Mouse (Mus musculus) embryonic facial prominence, embryonic 15.5 days (tissue): ENCODE measurements around the gene Fbxl16. TPM values are rescaled to one million over a fixed set of nuclear protein-coding genes. Genes with fewer than 3 reads are reported as not detected.

ENCODE experiments used
- ATAC-seq: fragments of 200-750 bp; cut with Nextera tagmentation; 2 replicates; pipeline ENCODE4 v1.8.0; 2017; ENCODE audit warnings: low read depth, moderate TSS enrichment; ENCODE audit not compliant: insufficient number of reproducible peaks, low FRiP score, low TSS enrichment
- H3K27ac ChIP-seq: fragments of 300-500 bp; sonication (generic); replicated peaks from 2 replicates; pipeline ENCODE4 v1.5.1; 2015; ENCODE audit warnings: mild to moderate bottlenecking, inconsistent platforms
- H3K27me3 ChIP-seq: fragments of 300-500 bp; sonication (generic); 2 replicates; pipeline ENCODE4 v1.6.1; 2015; ENCODE audit warnings: inconsistent platforms
- H3K36me3 ChIP-seq: fragments of 300-500 bp; sonication (generic); 2 replicates; pipeline ENCODE4 v1.6.1; 2015; ENCODE audit warnings: mild to moderate bottlenecking, inconsistent platforms
- H3K4me1 ChIP-seq: fragments of 300-500 bp; sonication (generic); 2 replicates; pipeline ENCODE4 v1.6.1; 2015; ENCODE audit warnings: inconsistent platforms
- H3K4me2 ChIP-seq: fragments of 300-500 bp; sonication (generic); replicated peaks from 2 replicates; pipeline ENCODE4 v1.6.1; 2015; ENCODE audit warnings: mild to moderate bottlenecking, inconsistent platforms
- H3K4me3 ChIP-seq: fragments of 300-500 bp; sonication (generic); replicated peaks from 2 replicates; pipeline ENCODE4 v1.5.1; 2015; ENCODE audit warnings: mild to moderate bottlenecking, inconsistent platforms
- H3K9ac ChIP-seq: fragments of 300-500 bp; sonication (generic); 2 replicates; pipeline ENCODE4 v1.6.1; 2015; ENCODE audit warnings: inconsistent platforms
- H3K9me3 ChIP-seq: fragments of 300-500 bp; sonication (generic); replicated peaks from 2 replicates; pipeline ENCODE4 v1.6.1; 2016; ENCODE audit warnings: inconsistent platforms
- WGBS: fragments of 180-500 bp; shearing (Covaris S2); methylation state at CpG from one replicate; pipeline ENCODE4 v1.1.7; 2015; 5-methylcytosine and 5-hydroxymethylcytosine counted together
- polyA plus RNA-seq: library from polyadenylated mRNA; unstranded; fragments of >200 nt; fragmentation: Nextera tagmentation; extraction: Ambion mirVana; gene quantifications from 2 replicates; pipeline ENCODE4 v1.2.1, GENCODE M21; 2015

Fbxl16 gene
- polyA plus RNA-seq, 1 experiment from 2014 or later: 4.0 TPM

DNA sequence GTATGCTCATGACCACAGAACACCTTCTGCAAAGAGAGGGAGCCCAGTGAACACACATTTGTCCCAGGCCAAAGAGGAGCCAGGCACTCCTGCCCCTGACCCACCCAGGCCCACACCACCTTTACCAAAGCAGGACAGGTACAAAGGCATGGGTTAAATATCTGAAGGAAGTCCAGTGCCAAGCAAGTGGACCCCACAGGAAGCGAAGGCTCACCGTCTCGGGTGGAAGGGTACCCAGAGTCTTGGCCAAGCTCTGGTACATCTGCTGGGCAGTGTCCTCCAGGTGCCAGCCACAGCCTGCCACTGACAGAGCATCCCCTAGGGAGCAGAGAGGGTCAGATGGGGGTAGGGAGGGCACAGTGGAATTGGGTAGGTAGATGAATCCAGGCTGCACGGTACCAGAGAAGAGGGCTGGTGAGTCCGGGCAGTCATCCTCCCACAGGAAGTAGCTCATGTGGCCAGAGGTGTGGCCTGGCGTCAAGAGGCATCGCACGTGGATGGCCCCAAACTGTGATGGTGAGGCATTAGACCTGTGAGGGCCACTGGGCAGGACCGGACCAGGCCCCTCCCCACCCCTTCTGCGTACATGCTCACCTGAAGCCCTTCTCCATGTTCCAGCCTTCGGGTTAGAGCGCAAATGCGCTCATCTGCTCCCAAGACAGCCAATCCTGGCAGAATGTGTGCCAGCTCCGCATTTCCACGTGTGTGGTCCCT is 24.9 kb upstream of the Fbxl16 start:
- Histone ChIP-seq H3K4me1 (peaks cover 28% of the 10 kb centered on the region), H3K27me3 (no peaks in the 10 kb centered on the region), H3K27ac (no peak overlapping the region), H3K4me3 (peak overlapping the region; percentile 78), H3K36me3 (peaks cover 53% of the 10 kb centered on the region), H3K9me3 (no peaks in the 10 kb centered on the region), H3K9ac (peak overlapping the region; percentile 70; the same call in 1 of the 2 replicates), H3K4me2 (peak overlapping the region; percentile 69)
- WGBS: 70% methylated on average over 15 of the region's 15 CpGs
- no peak for ATAC-seq

- Histone ChIP-seq H3K4me1 (peaks cover 28% of the 10 kb centered on the region), H3K9ac (peak within 1 kb of the TSS; percentile 70), H3K27ac (peak within 1 kb of the TSS; percentile 90), H3K9me3 (no peaks in the 10 kb centered on the region), H3K36me3 (peaks cover 50% of the 10 kb centered on the region), H3K27me3 (no peaks in the 10 kb centered on the region), H3K4me2 (peak within 1 kb of the TSS; percentile 69), H3K4me3 (peak within 1 kb of the TSS; percentile 78)
- peak; percentile 82 for ATAC-seq
- WGBS: under 1% methylated on average over 23 of the region's 23 CpGs
Observed at GRCm38 (mm10) chr17:25785281-25785745, 23.6 kb upstream of the Fbxl16 start, which contains the start of gene Haghl. TSS of gene Haghl (minus strand) at chr17:25785673.

DNA sequence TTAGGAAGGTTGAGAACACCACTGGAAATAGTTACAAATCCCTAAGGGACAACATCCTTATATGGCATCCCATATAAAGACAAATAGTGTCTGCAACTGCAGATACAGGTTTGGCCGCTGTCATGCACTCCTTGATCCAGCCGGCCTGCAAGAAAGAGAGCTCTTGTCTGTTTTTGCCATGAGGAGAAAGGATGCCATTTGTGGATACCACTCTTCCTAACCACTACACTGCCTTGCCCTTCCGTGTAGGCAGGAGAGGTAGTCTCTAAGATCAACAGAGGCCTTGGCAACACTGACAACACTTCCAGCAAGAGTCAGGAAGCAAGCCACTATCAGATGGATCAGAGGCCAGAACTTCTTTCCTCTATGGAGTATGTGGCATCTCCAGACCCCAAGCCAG is 22.6 kb upstream of the Fbxl16 start, which contains the start of gene Ccdc78:
Ccdc78 (plus strand) TSS at position 301 of the 400 bp plus-strand sequence.
- peak within 1 kb of the TSS; percentile 69 for H3K4me2 ChIP-seq
- H3K36me3 ChIP-seq: peaks cover 43% of the 10 kb centered on the region
- peak within 1 kb of the TSS; percentile 78 for H3K4me3 ChIP-seq
- peak within 1 kb of the TSS; percentile 90 for H3K27ac ChIP-seq
- WGBS: 80% methylated on average over 3 of the region's 3 CpGs
- no peak for ATAC-seq
- peak within 1 kb of the TSS; percentile 70 for H3K9ac ChIP-seq
- no peaks in the 10 kb centered on the region for H3K27me3 ChIP-seq
- H3K4me1 ChIP-seq: peaks cover 37% of the 10 kb centered on the region
- H3K9me3 ChIP-seq: no peaks in the 10 kb centered on the region

DNA sequence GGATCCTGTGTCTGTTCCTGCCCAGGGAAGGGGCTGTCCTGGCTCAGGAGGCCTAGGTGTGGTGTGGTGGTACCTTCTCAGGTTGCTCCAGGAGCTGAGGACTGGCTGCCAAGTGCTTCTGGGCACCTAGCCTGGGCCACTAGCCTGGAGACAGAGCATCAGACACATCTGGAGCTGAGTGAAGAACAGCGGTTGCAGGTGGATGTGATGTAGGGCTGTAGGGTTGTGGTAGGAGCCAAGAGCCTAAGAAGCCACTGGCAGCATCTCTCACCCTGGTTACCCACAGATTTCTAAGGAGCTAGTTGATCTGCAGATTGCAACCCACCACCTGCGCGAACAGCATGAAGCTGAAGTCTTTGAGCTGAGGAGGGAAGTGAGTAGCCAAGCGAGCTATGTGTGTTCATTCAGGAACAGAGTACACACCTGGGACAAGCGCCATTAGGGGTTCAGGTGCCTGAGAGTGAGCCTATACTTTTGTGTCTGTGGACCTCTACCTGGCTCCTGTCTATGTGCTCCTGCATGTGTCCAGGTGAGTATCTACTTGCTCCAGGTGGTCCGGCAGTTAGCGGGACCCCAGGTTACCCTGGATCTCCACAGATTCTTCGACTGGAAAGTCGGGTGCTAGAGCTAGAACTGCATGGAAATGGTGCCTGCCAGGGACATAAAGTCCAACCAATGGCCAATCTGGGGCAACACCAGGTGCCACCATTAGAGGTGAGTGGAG is 21.9 kb upstream of the Fbxl16 start:
- no peak overlapping the region for H3K27ac ChIP-seq
- H3K4me2 ChIP-seq: no peak overlapping the region
- H3K9ac ChIP-seq: no peak overlapping the region
- H3K9me3 ChIP-seq: no peaks in the 10 kb centered on the region
- 90% methylated on average over 9 of the region's 9 CpGs for WGBS
- no peaks in the 10 kb centered on the region for H3K27me3 ChIP-seq
- peaks cover 43% of the 10 kb centered on the region for H3K4me1 ChIP-seq
- ATAC-seq: no peak
- H3K4me3 ChIP-seq: no peak overlapping the region
- peaks cover 36% of the 10 kb centered on the region for H3K36me3 ChIP-seq

DNA sequence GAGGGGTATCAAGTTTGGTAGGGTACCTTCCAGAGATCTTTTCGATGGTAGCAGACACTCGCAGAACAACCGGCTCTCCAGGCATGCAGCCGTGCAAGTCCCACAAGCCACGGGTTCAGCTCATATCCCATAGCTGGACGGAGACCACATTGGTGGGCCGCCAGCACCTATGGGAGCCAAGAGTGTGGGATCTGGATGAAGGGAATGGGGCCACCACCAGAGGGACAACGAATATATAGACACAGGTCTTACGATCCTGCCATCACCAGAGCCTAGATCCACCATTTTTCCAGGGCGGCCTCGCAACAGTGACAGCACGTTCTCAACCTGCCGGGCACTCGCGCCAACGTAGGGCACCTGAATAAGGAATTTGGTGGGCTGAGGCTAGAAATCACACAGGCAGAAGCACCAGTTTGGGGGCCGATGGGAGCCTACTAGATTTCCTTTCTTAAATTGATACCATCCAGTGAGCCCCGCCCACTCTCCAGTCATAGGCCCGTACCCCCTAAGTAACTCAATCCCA is 17.5 kb upstream of the Fbxl16 start:
- peaks cover 19% of the 10 kb centered on the region for H3K36me3 ChIP-seq
- H3K27ac ChIP-seq: peak overlapping the region; percentile 96
- ATAC-seq: no peak
- peak overlapping the region; percentile 79 for H3K4me3 ChIP-seq
- H3K4me1 ChIP-seq: peaks cover 39% of the 10 kb centered on the region
- H3K27me3 ChIP-seq: no peaks in the 10 kb centered on the region
- H3K4me2 ChIP-seq: peak overlapping the region; percentile 79
- no peaks in the 10 kb centered on the region for H3K9me3 ChIP-seq
- H3K9ac ChIP-seq: peak overlapping the region; percentile 75
- WGBS: 18% methylated on average over 19 of the region's 19 CpGs

GRCm38 (mm10) chr17:25791843-25792527 is 16.9 kb upstream of the Fbxl16 start:
- WGBS: under 1% methylated on average over 45 of the region's 45 CpGs

GRCm38 (mm10) chr17:25792615-25793014 is 16.3 kb upstream of the Fbxl16 start, which contains the start of gene Fam173a:
TSS of gene Fam173a (minus strand) at chr17:25792901.
- Histone ChIP-seq H3K9me3 (no peaks in the 10 kb centered on the region), H3K4me1 (peaks cover 46% of the 10 kb centered on the region), H3K4me2 (peak within 1 kb of the TSS; percentile 79), H3K4me3 (peak within 1 kb of the TSS; percentile 79), H3K9ac (peak within 1 kb of the TSS; percentile 75), H3K27ac (peak within 1 kb of the TSS; percentile 96), H3K36me3 (peaks cover 18% of the 10 kb centered on the region), H3K27me3 (no peaks in the 10 kb centered on the region)
- ATAC-seq: peak; percentile 59
- 0% methylated on average over 14 of the region's 14 CpGs for WGBS

More at GRCm38 (mm10) chr17:25791843-25792527, 16.9 kb upstream of the Fbxl16 start:
- Histone ChIP-seq H3K4me3 (peak overlapping the region; percentile 79), H3K4me1 (peaks cover 40% of the 10 kb centered on the region), H3K27ac (peak overlapping the region; percentile 96), H3K9ac (peak overlapping the region; percentile 75), H3K36me3 (peaks cover 19% of the 10 kb centered on the region), H3K4me2 (peak overlapping the region; percentile 79), H3K27me3 (no peaks in the 10 kb centered on the region), H3K9me3 (no peaks in the 10 kb centered on the region)
- ATAC-seq: peak; percentile 59

- Histone ChIP-seq H3K27ac (no peak overlapping the region), H3K4me1 (peaks cover 47% of the 10 kb centered on the region), H3K9ac (no peak overlapping the region), H3K4me2 (no peak overlapping the region), H3K36me3 (peaks cover 9% of the 10 kb centered on the region; the same call in 1 of the 2 replicates), H3K27me3 (no peaks in the 10 kb centered on the region), H3K4me3 (no peak overlapping the region), H3K9me3 (no peaks in the 10 kb centered on the region)
- no peak for ATAC-seq
- 54% methylated on average over 13 of the region's 13 CpGs for WGBS
Observed at GRCm38 (mm10) chr17:25794197-25794596, 14.7 kb upstream of the Fbxl16 start.

DNA sequence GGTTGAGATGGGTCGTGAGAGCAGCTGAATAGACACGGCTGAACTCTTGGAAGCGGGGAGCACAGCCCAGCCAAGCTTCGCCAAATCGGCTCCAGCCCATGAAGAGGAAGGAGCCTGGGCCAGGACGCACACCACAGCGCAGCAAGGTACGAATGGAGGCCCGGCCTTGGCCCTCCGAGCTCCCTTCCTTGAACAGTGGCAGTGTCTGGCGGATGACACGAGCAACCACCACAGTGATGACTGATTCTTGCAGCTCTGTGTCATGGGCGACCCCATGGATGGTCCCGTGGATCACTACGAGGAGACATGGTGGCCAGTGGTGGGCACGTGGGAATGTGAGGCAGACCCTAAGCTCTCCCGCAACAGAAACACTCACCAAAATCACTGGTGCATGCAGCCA is 13.9 kb upstream of the Fbxl16 start:
- Histone ChIP-seq H3K27me3 (no peaks in the 10 kb centered on the region), H3K4me2 (peak overlapping the region; percentile 89; the same call in 1 of the 2 replicates), H3K9ac (no peak overlapping the region), H3K4me3 (peak overlapping the region; percentile 66), H3K4me1 (peaks cover 47% of the 10 kb centered on the region), H3K27ac (no peak overlapping the region), H3K36me3 (0 out of 2 replicates have a peak, but pooled peaks cover 3% of the 10 kb centered on the region), H3K9me3 (no peaks in the 10 kb centered on the region)
- WGBS: 75% methylated on average over 17 of the region's 17 CpGs
- no peak for ATAC-seq

DNA sequence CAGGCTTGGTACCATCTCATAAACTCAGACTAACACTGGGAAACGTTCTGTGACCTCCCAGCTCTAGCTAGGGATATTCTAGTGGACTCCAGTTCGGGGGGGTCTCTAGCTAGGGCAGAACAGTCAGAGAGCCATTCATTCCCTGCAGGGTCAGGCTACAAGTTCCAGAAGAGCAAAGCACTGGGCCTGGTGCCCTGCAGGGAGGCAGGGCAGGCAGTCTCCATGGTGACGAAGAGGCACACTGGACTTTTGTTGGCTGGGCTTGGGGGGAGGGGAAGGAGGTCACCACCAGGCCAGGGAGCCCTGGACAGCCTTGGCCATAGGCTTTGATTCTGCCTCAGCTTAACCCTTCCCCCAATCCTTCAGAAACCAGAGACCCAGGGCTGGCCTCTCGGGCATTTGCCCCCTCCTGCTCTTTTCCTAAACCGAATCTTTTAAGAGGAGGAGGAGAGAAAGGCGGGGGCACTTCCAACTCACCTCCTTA is 13.2 kb upstream of the Fbxl16 start, which contains the start of gene AC134908.4:
AC134908.4 (minus strand) TSS at position 51 of the 484 bp plus-strand sequence.
- 27% methylated on average over 6 of the region's 6 CpGs for WGBS
- Histone ChIP-seq H3K9ac (peak within 1 kb of the TSS; percentile 33), H3K4me3 (peak within 1 kb of the TSS; percentile 66), H3K4me1 (peaks cover 44% of the 10 kb centered on the region), H3K27me3 (no peaks in the 10 kb centered on the region), H3K36me3 (0 out of 2 replicates have a peak, but pooled peaks cover 3% of the 10 kb centered on the region), H3K9me3 (no peaks in the 10 kb centered on the region), H3K27ac (no peak within 1 kb of the TSS; the same call in 1 of the 2 replicates), H3K4me2 (peak within 1 kb of the TSS; percentile 89)
- ATAC-seq: no peak
